Mouse (Mus musculus) kidney, adult 2 months (tissue): ENCODE data around the gene Raly.

Experiments
- CTCF ChIP-seq: fragments of 200-500 bp; conservative IDR thresholded peaks from 2 replicates; pipeline ENCODE4 v1.5.1; 2011; ENCODE audit warnings: low read depth, mild to moderate bottlenecking, control low read depth, low read length, moderate library complexity, mixed read lengths; ENCODE audit not compliant: insufficient read depth, insufficient read length
- POLR2A ChIP-seq: fragments of 200-500 bp; IDR thresholded peaks from one replicate; pipeline ENCODE4 v1.6.1; 2011; ENCODE audit warnings: low read depth, low read length, control low read depth

DNA sequence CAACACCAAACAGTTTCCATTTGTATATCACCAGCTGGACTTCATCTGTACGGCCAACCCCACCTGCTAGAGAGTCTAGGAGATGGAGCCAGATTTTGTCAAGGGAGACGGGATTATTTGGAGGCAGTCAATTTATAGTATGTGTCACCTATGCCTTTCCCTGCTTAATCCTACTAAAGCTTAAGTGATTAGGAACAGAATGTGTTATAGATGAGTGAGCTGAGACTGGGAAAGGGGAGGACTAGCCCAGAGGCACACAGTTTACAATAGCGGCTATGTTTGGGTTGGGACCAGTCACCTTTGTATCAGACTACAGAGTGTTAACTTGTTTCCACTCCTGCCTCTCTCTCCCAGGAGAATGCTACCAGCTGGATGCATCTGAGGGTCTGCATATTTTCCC, 11.2 kb upstream of the Raly start:
- TF ChIP-seq CTCF, result no peak
- no peak for TF ChIP-seq POLR2A
